Mouse (Mus musculus): ENCODE data around the gene Sgms2.

- TF ChIP-seq CTCF (IDR thresholded peaks at IDR 0.05; ENCODE audit: low read depth), result peak; percentile 86
- TF ChIP-seq EP300 (IDR thresholded peaks at IDR 0.05; ENCODE audit: low read depth), result no peak
Observed at GRCm38 (mm10) chr3:131320184-131320583, 171.0 kb downstream of the Sgms2 start.

All from liver, postnatal 0 days (tissue).